Mouse (Mus musculus) embryonic facial prominence, embryonic 11.5 days (tissue): ENCODE data around the gene Noc4l. TPM values are rescaled to one million over a fixed set of nuclear protein-coding genes. Genes with fewer than 3 reads are reported as not detected.

Experiments
- ATAC-seq: fragments of 200-750 bp; cut with Nextera tagmentation; replicated peaks from 2 replicates; pipeline ENCODE4 v1.8.0; 2017; ENCODE audit warnings: low read depth; ENCODE audit not compliant: insufficient number of reproducible peaks, low FRiP score, low TSS enrichment
- DNase-seq: peaks from one replicate; pipeline ENCODE4 v3.0.0-alpha.2; 2015; ENCODE audit warnings: low spot score
- H3K27ac ChIP-seq: fragments of 300-500 bp; sonication (generic); replicated peaks from 2 replicates; pipeline ENCODE4 v1.5.1; 2014; ENCODE audit warnings: mild to moderate bottlenecking, low read depth, low read length, control low read depth
- H3K27me3 ChIP-seq: fragments of 300-500 bp; sonication (generic); 2 replicates; pipeline ENCODE4 v1.6.1; 2014; ENCODE audit warnings: mild to moderate bottlenecking, low read length, moderate library complexity, mixed read lengths; ENCODE audit not compliant: control insufficient read depth, insufficient read depth
- H3K36me3 ChIP-seq: fragments of 300-500 bp; sonication (generic); replicated peaks from 2 replicates; pipeline ENCODE4 v1.6.1; 2014; ENCODE audit warnings: low read depth, mild to moderate bottlenecking, low read length, moderate library complexity, mixed read lengths; ENCODE audit not compliant: control insufficient read depth, insufficient read depth
- H3K4me1 ChIP-seq: fragments of 300-500 bp; sonication (generic); 2 replicates; pipeline ENCODE4 v1.6.1; 2014; ENCODE audit warnings: low read length, mixed read lengths; ENCODE audit not compliant: control insufficient read depth, insufficient read depth
- H3K4me2 ChIP-seq: fragments of 300-500 bp; sonication (generic); 2 replicates; pipeline ENCODE4 v1.6.1; 2014; ENCODE audit warnings: low read depth, mild to moderate bottlenecking, control low read depth, low read length, moderate library complexity
- H3K4me3 ChIP-seq: fragments of 300-500 bp; sonication (generic); 2 replicates; pipeline ENCODE4 v1.5.1; 2014; ENCODE audit warnings: low read depth, low read length, control low read depth
- H3K9ac ChIP-seq: fragments of 300-500 bp; sonication (generic); replicated peaks from 2 replicates; pipeline ENCODE4 v1.6.1; 2014; ENCODE audit warnings: mild to moderate bottlenecking, control low read depth, low read length
- H3K9me3 ChIP-seq: fragments of 300-500 bp; sonication (generic); replicated peaks from 2 replicates; pipeline ENCODE4 v1.6.1; 2016; ENCODE audit warnings: mild to moderate bottlenecking, low read length, inconsistent platforms, mixed read lengths; ENCODE audit not compliant: control insufficient read depth
- WGBS: fragments of 180-500 bp; shearing (Covaris S2); extraction: QIAGEN DNeasy Blood & Tissue Kit; methylation state at CpG from one replicate; pipeline ENCODE4 v1.1.7; 2014; 5-methylcytosine and 5-hydroxymethylcytosine counted together
- polyA plus RNA-seq: library from polyadenylated mRNA; unstranded; fragments of >200 nt; fragmentation: Nextera tagmentation; extraction: Ambion mirVana; gene quantifications from 2 replicates; pipeline ENCODE4 v1.2.1, GENCODE M21; 2014

The Noc4l gene
- polyA plus RNA-seq, 1 experiment from 2014 or later = 57.4 TPM

GRCm38 (mm10) chr5:110624319-110624718 is 28.9 kb downstream of the Noc4l start:
- no peaks in the 10 kb centered on the region for H3K9me3 ChIP-seq
- WGBS = 80% methylated on average over 2 of the region's 2 CpGs
- no peak for DNase-seq
- no peak overlapping the region for H3K4me3 ChIP-seq
- no peaks in the 10 kb centered on the region for H3K4me1 ChIP-seq
- no peak overlapping the region for H3K27ac ChIP-seq
- H3K36me3 ChIP-seq = no peaks in the 10 kb centered on the region
- H3K4me2 ChIP-seq = no peak overlapping the region
- no peaks in the 10 kb centered on the region for H3K27me3 ChIP-seq
- H3K9ac ChIP-seq = no peak overlapping the region
- no peak for ATAC-seq

GRCm38 (mm10) chr5:110619226-110619625 is 34.0 kb downstream of the Noc4l start:
- no peak for DNase-seq
- WGBS = 88% methylated on average over 6 of the region's 6 CpGs
- no peak overlapping the region for H3K27ac ChIP-seq

GRCm38 (mm10) chr5:110611435-110612158 is 41.6 kb downstream of the Noc4l start:
- Histone ChIP-seq H3K9me3 (no peaks in the 10 kb centered on the region), H3K27me3 (no peaks in the 10 kb centered on the region), H3K4me2 (no peak overlapping the region), H3K4me1 (no peaks in the 10 kb centered on the region; the same call in 1 of the 2 replicates), H3K4me3 (no peak overlapping the region), H3K36me3 (no peaks in the 10 kb centered on the region), H3K9ac (no peak overlapping the region), H3K27ac (no peak overlapping the region)
- 56% methylated on average over 5 of the region's 5 CpGs for whole genome bisulfite sequencing
- DNase-seq (peak; percentile 76), ATAC-seq (peak; percentile 49)

More at GRCm38 (mm10) chr5:110619226-110619625, 34.0 kb downstream of the Noc4l start:
- H3K9ac ChIP-seq = no peak overlapping the region
- no peak overlapping the region for H3K4me3 ChIP-seq
- no peak overlapping the region for H3K4me2 ChIP-seq
- ATAC-seq = no peak
- no peaks in the 10 kb centered on the region for H3K4me1 ChIP-seq
- no peaks in the 10 kb centered on the region for H3K9me3 ChIP-seq
- no peaks in the 10 kb centered on the region for H3K27me3 ChIP-seq
- no peaks in the 10 kb centered on the region for H3K36me3 ChIP-seq

- Histone ChIP-seq H3K4me2 (no peak overlapping the region), H3K27ac (no peak overlapping the region), H3K4me3 (no peak overlapping the region), H3K9ac (no peak overlapping the region), H3K4me1 (no peaks in the 10 kb centered on the region; the same call in 1 of the 2 replicates), H3K27me3 (no peaks in the 10 kb centered on the region), H3K9me3 (no peaks in the 10 kb centered on the region), H3K36me3 (no peaks in the 10 kb centered on the region)
- 80% methylated on average over 7 of the region's 7 CpGs for WGBS
- ATAC-seq (no peak), DNase-seq (no peak)
Observed at GRCm38 (mm10) chr5:110610484-110610883, 42.7 kb downstream of the Noc4l start.

- 81% methylated on average over 5 of the region's 5 CpGs for WGBS
- ATAC-seq (no peak), DNase-seq (no peak)
- H3K36me3 ChIP-seq = no peaks in the 10 kb centered on the region
- H3K4me2 ChIP-seq = no peak overlapping the region
- no peak overlapping the region for H3K4me3 ChIP-seq
- no peaks in the 10 kb centered on the region for H3K9me3 ChIP-seq
- H3K27ac ChIP-seq = no peak overlapping the region
- H3K27me3 ChIP-seq = no peaks in the 10 kb centered on the region
- no peaks in the 10 kb centered on the region; the same call in 1 of the 2 replicates for H3K4me1 ChIP-seq
- no peak overlapping the region for H3K9ac ChIP-seq
Observed at GRCm38 (mm10) chr5:110609868-110610267, 43.3 kb downstream of the Noc4l start.

- H3K4me1 ChIP-seq = no peaks in the 10 kb centered on the region; the same call in 1 of the 2 replicates
- WGBS = 75% methylated on average over 3 of the region's 3 CpGs
- H3K9me3 ChIP-seq = no peaks in the 10 kb centered on the region
- H3K9ac ChIP-seq = no peak overlapping the region
- H3K36me3 ChIP-seq = no peaks in the 10 kb centered on the region
- no peak overlapping the region for H3K4me3 ChIP-seq
- H3K27me3 ChIP-seq = no peaks in the 10 kb centered on the region
- no peak overlapping the region for H3K27ac ChIP-seq
- ATAC-seq = no peak
- DNase-seq = no peak
- H3K4me2 ChIP-seq = no peak overlapping the region
Observed at GRCm38 (mm10) chr5:110609425-110609824, 43.8 kb downstream of the Noc4l start.

- Histone ChIP-seq H3K9ac (no peak overlapping the region), H3K27me3 (no peaks in the 10 kb centered on the region), H3K9me3 (no peaks in the 10 kb centered on the region), H3K4me1 (no peaks in the 10 kb centered on the region; the same call in 1 of the 2 replicates), H3K4me3 (no peak overlapping the region), H3K4me2 (no peak overlapping the region), H3K27ac (no peak overlapping the region), H3K36me3 (no peaks in the 10 kb centered on the region)
- 26% methylated on average over 8 of the region's 8 CpGs for WGBS
- no peak for ATAC-seq
- DNase-seq = peak; percentile 11
Observed at GRCm38 (mm10) chr5:110608941-110609340, 44.3 kb downstream of the Noc4l start.

GRCm38 (mm10) chr5:110608336-110608735 is 44.9 kb downstream of the Noc4l start:
- Histone ChIP-seq H3K4me1 (no peaks in the 10 kb centered on the region; the same call in 1 of the 2 replicates), H3K4me3 (no peak overlapping the region), H3K27ac (no peak overlapping the region), H3K4me2 (no peak overlapping the region), H3K9me3 (no peaks in the 10 kb centered on the region), H3K36me3 (no peaks in the 10 kb centered on the region), H3K9ac (no peak overlapping the region), H3K27me3 (no peaks in the 10 kb centered on the region)
- 69% methylated on average over 6 of the region's 6 CpGs for WGBS
- no peak for ATAC-seq
- no peak for DNase-seq
